Mouse (Mus musculus): ENCODE data around the gene Tespa1. TPM values are rescaled to one million over a fixed set of nuclear protein-coding genes. Genes with fewer than 3 reads are reported as not detected.
"Not testable (repeated sequence)": the region's sequence is repeated elsewhere in the genome, so short reads cannot be mapped to it uniquely, and the experiment has no call there.

Tespa1 gene
- polyA plus RNA-seq, 1 experiment = 72.4 TPM

DNA sequence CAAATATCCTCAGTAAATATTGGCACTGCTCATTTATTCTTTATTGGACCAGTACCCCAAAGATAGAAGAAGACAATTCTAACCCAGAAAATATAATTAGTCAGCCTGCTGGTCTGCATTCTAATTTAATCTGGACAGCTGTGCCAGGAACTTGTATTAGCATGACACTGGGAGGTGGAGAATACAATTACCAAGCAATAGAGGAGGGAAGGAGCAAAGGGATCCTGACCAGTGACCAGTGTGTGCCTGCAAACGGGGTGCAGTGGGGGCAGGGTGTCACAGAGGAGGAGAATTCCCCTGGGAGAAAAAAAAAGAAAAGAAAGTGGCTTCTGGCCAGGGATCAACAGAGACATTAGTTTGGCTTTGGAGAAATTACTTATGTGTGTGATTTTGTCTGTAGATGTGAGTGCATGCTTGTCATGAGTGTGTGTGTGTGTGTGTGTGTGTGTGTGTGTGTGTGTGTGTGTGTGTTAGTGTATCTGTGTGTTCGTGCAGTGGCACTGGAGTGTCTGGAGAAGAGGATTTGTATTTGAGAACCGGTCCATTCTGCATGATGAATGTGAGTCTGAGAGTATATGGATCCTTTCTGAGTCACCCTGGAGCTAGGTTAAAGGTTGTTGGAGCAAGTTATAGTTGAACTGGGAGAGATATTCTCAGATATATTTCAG is 28.8 kb upstream of the Tespa1 start:
- H3K27me3 ChIP-seq (ENCODE audit: control insufficient read depth, insufficient read depth, low read length) = no peaks in the 10 kb centered on the region
- 45% methylated on average over 3 of the region's 3 CpGs for WGBS
- no peak for TF ChIP-seq CTCF (IDR thresholded peaks at IDR 0.05; ENCODE audit: borderline replicate concordance, control insufficient read depth, extremely low read depth, insufficient read depth, low read length, poor library complexity)
- no peak for TF ChIP-seq POLR2A (IDR thresholded peaks at IDR 0.05; ENCODE audit: control insufficient read depth, extremely low read depth, insufficient read depth, low read length, poor library complexity)

GRCm38 (mm10) chr10:130298748-130299147 is 23.9 kb upstream of the Tespa1 start:
- not testable (repeated sequence) for H3K4me1 ChIP-seq (replicated peaks; ENCODE audit: control insufficient read depth, insufficient read depth, low read length); H3K36me3 ChIP-seq (ENCODE audit: control insufficient read depth, insufficient read depth, low read length); H3K4me3 ChIP-seq (ENCODE audit: control insufficient read depth, insufficient read depth, low read length); H3K27me3 ChIP-seq (ENCODE audit: control insufficient read depth, insufficient read depth, low read length); H3K27ac ChIP-seq (ENCODE audit: control insufficient read depth, insufficient read depth, low read length)
- peak; percentile 25 for DNase-seq
- WGBS = 19% methylated on average over 4 of the region's 4 CpGs

More for the DNA sequence above, 28.8 kb upstream of the Tespa1 start:
- no peak for DNase-seq
- Histone ChIP-seq H3K36me3 (ENCODE audit: control insufficient read depth, insufficient read depth, low read length) (no peaks in the 10 kb centered on the region), H3K4me1 (replicated peaks; ENCODE audit: control insufficient read depth, insufficient read depth, low read length) (no peaks in the 10 kb centered on the region), H3K27ac (ENCODE audit: control insufficient read depth, insufficient read depth, low read length) (no peak overlapping the region), H3K4me3 (ENCODE audit: control insufficient read depth, insufficient read depth, low read length) (no peak overlapping the region)

GRCm38 (mm10) chr10:130304138-130304537 is 18.5 kb upstream of the Tespa1 start:
- H3K4me3 ChIP-seq (ENCODE audit: control insufficient read depth, insufficient read depth, low read length); DNase-seq; H3K4me1 ChIP-seq (replicated peaks; ENCODE audit: control insufficient read depth, insufficient read depth, low read length); H3K27ac ChIP-seq (ENCODE audit: control insufficient read depth, insufficient read depth, low read length); H3K36me3 ChIP-seq (ENCODE audit: control insufficient read depth, insufficient read depth, low read length); H3K27me3 ChIP-seq (ENCODE audit: control insufficient read depth, insufficient read depth, low read length): not testable (repeated sequence)
- WGBS = 81% methylated on average over 4 of the region's 5 CpGs

GRCm38 (mm10) chr10:130311534-130312227 is 11.0 kb upstream of the Tespa1 start:
- no peak for DNase-seq
- 14% methylated on average over 2 of the region's 2 CpGs for WGBS
- TF ChIP-seq POLR2A (IDR thresholded peaks at IDR 0.05; ENCODE audit: control insufficient read depth, extremely low read depth, insufficient read depth, low read length, poor library complexity) = no peak
- TF ChIP-seq CTCF (IDR thresholded peaks at IDR 0.05; ENCODE audit: borderline replicate concordance, control insufficient read depth, extremely low read depth, insufficient read depth, low read length, poor library complexity) = no peak
- Histone ChIP-seq H3K4me3 (ENCODE audit: control insufficient read depth, insufficient read depth, low read length) (no peak overlapping the region), H3K27me3 (ENCODE audit: control insufficient read depth, insufficient read depth, low read length) (no peaks in the 10 kb centered on the region), H3K36me3 (ENCODE audit: control insufficient read depth, insufficient read depth, low read length) (no peaks in the 10 kb centered on the region), H3K27ac (ENCODE audit: control insufficient read depth, insufficient read depth, low read length) (no peak overlapping the region), H3K4me1 (replicated peaks; ENCODE audit: control insufficient read depth, insufficient read depth, low read length) (peaks cover 3% of the 10 kb centered on the region)

GRCm38 (mm10) chr10:130313531-130313930 is 9.1 kb upstream of the Tespa1 start:
- Histone ChIP-seq H3K27ac (ENCODE audit: control insufficient read depth, insufficient read depth, low read length) (no peak overlapping the region), H3K36me3 (ENCODE audit: control insufficient read depth, insufficient read depth, low read length) (no peaks in the 10 kb centered on the region), H3K4me1 (replicated peaks; ENCODE audit: control insufficient read depth, insufficient read depth, low read length) (peaks cover 3% of the 10 kb centered on the region), H3K27me3 (ENCODE audit: control insufficient read depth, insufficient read depth, low read length) (no peaks in the 10 kb centered on the region), H3K4me3 (ENCODE audit: control insufficient read depth, insufficient read depth, low read length) (no peak overlapping the region)
- TF ChIP-seq CTCF (IDR thresholded peaks at IDR 0.05; ENCODE audit: borderline replicate concordance, control insufficient read depth, extremely low read depth, insufficient read depth, low read length, poor library complexity) (no peak), POLR2A (IDR thresholded peaks at IDR 0.05; ENCODE audit: control insufficient read depth, extremely low read depth, insufficient read depth, low read length, poor library complexity) (no peak)
- peak; percentile 73 for DNase-seq
- 31% methylated on average over 1 of the region's 1 CpGs for WGBS

- DNase-seq = no peak
- WGBS = 58% methylated on average over 2 of the region's 2 CpGs
- no peaks in the 10 kb centered on the region for H3K36me3 ChIP-seq (ENCODE audit: control insufficient read depth, insufficient read depth, low read length)
- TF ChIP-seq CTCF (IDR thresholded peaks at IDR 0.05; ENCODE audit: borderline replicate concordance, control insufficient read depth, extremely low read depth, insufficient read depth, low read length, poor library complexity) (no peak), POLR2A (IDR thresholded peaks at IDR 0.05; ENCODE audit: control insufficient read depth, extremely low read depth, insufficient read depth, low read length, poor library complexity) (no peak)
- no peaks in the 10 kb centered on the region for H3K27me3 ChIP-seq (ENCODE audit: control insufficient read depth, insufficient read depth, low read length)
- H3K4me1 ChIP-seq (replicated peaks; ENCODE audit: control insufficient read depth, insufficient read depth, low read length) = peaks cover 3% of the 10 kb centered on the region
- no peak overlapping the region; the same call in 1 of the 2 replicates for H3K27ac ChIP-seq (ENCODE audit: control insufficient read depth, insufficient read depth, low read length)
- H3K4me3 ChIP-seq (ENCODE audit: control insufficient read depth, insufficient read depth, low read length) = no peak overlapping the region
Measured at GRCm38 (mm10) chr10:130314110-130314829, 8.4 kb upstream of the Tespa1 start.
